Comparison of ENCODE assay signal across 19 mouse cellular contexts in genomic region chr3:96082714-96083508, GRCm38 (mm10). TPM values are rescaled to one million over a fixed set of nuclear protein-coding genes. Genes with fewer than 3 reads are reported as not detected.
DNase-seq lines count a peak whose midpoint lies in the region; ATAC-seq and TF ChIP-seq lines count a peak whose summit lies in the region.
"Had no signal": no experiment of that assay in that cellular context is flagged by ENCODE, and none has a peak within 500 bp of the region (broad histone marks: within the 10 kb centered on the region; RNA-seq: fewer than 3 reads in every experiment).

No protein-coding gene starts in this region.

- peak overlapping the region; percentile 14; the same call in 1 of the 2 replicates for H3K9ac ChIP-seq in embryonic facial prominence, embryonic 14.5 days (ENCODE audit: low read depth, low read length)
- H3K9ac ChIP-seq in midbrain, embryonic 14.5 days (replicated peaks; ENCODE audit: low read length), result no peak overlapping the region
- no peak overlapping the region for H3K9ac ChIP-seq in midbrain, embryonic 16.5 days (ENCODE audit: low read depth, low read length)
- no peak overlapping the region for H3K9ac ChIP-seq in liver, embryonic 16.5 days (ENCODE audit: low read depth, low read length)
- H3K9ac ChIP-seq: heart, embryonic 12.5 days; hindbrain, embryonic 15.5 days; intestine, embryonic 15.5 days had no signal

- TF ChIP-seq POLR2A in lung, adult 2 months (IDR thresholded peaks at IDR 0.05; ENCODE audit: borderline replicate concordance, extremely low read depth, low read depth, low read length), result no peak

- no peak for ATAC-seq in embryonic facial prominence, embryonic 14.5 days (ENCODE audit: low read depth)
- ATAC-seq in midbrain, embryonic 14.5 days (ENCODE audit: low FRiP score, low TSS enrichment), result no peak
- no peak for ATAC-seq in midbrain, embryonic 16.5 days
- ATAC-seq in liver, embryonic 16.5 days (ENCODE audit: low read depth), result no peak
- ATAC-seq: CD4-positive, CD25-positive, alpha-beta regulatory T cell, adult 4 months; intestine, embryonic 15.5 days had no signal

- no peak for DNase-seq in embryonic facial prominence, embryonic 14.5 days (ENCODE audit: low spot score)
- no peak for DNase-seq in embryonic facial prominence, embryonic 10.5 days (ENCODE audit: low spot score)
- peak; percentile 26 for DNase-seq in midbrain, embryonic 14.5 days
- no peak for DNase-seq in gastrocnemius, adult 2 months
- DNase-seq in right cerebral cortex, postnatal 25 days, result no peak
- DNase-seq in lung, adult 2 months, result no peak
- DNase-seq: cerebellum, postnatal 10 days; embryo, embryonic 11 days; kidney, postnatal 36 days; layer of hippocampus, adult 9-11 months; left cerebral cortex, postnatal 4 days had no signal

- no peaks in the 10 kb centered on the region for H3K36me3 ChIP-seq in embryonic facial prominence, embryonic 14.5 days (ENCODE audit: control insufficient read depth, insufficient read depth, low read length)
- no peaks in the 10 kb centered on the region for H3K36me3 ChIP-seq in embryonic facial prominence, embryonic 10.5 days (replicated peaks)
- no peaks in the 10 kb centered on the region for H3K36me3 ChIP-seq in midbrain, embryonic 14.5 days (ENCODE audit: control insufficient read depth, insufficient read depth, low read length)
- H3K36me3 ChIP-seq in midbrain, embryonic 16.5 days (ENCODE audit: control insufficient read depth, insufficient read depth, low read length), result no peaks in the 10 kb centered on the region
- H3K36me3 ChIP-seq in liver, embryonic 16.5 days (ENCODE audit: control insufficient read depth, insufficient read depth), result no peaks in the 10 kb centered on the region
- H3K36me3 ChIP-seq: forebrain, embryonic 10.5 days; heart, embryonic 12.5 days; hindbrain, embryonic 15.5 days; intestine, embryonic 15.5 days had no signal

- no peaks in the 10 kb centered on the region for H3K27me3 ChIP-seq in embryonic facial prominence, embryonic 14.5 days (replicated peaks; ENCODE audit: control insufficient read depth, insufficient read depth, low read length)
- H3K27me3 ChIP-seq in embryonic facial prominence, embryonic 10.5 days (replicated peaks; ENCODE audit: low read depth, poor library complexity, severe bottlenecking), result no peaks in the 10 kb centered on the region
- no peaks in the 10 kb centered on the region for H3K27me3 ChIP-seq in midbrain, embryonic 14.5 days (ENCODE audit: control insufficient read depth, insufficient read depth, low read length)
- no peaks in the 10 kb centered on the region for H3K27me3 ChIP-seq in midbrain, embryonic 16.5 days (ENCODE audit: control insufficient read depth, insufficient read depth, low read depth, low read length)
- H3K27me3 ChIP-seq in liver, embryonic 16.5 days (ENCODE audit: control insufficient read depth, insufficient read depth, low read depth, low read length), result no peaks in the 10 kb centered on the region
- H3K27me3 ChIP-seq: heart, embryonic 12.5 days; hindbrain, embryonic 15.5 days; intestine, embryonic 15.5 days had no signal

- H3K4me3 ChIP-seq in embryonic facial prominence, embryonic 14.5 days (ENCODE audit: low read depth, low read length), result no peak overlapping the region
- no peak overlapping the region for H3K4me3 ChIP-seq in embryonic facial prominence, embryonic 10.5 days
- H3K4me3 ChIP-seq in midbrain, embryonic 14.5 days (replicated peaks; ENCODE audit: low read depth, low read length), result no peak overlapping the region
- no peak overlapping the region for H3K4me3 ChIP-seq in midbrain, embryonic 16.5 days (ENCODE audit: low read depth, low read length)
- H3K4me3 ChIP-seq in liver, embryonic 16.5 days (ENCODE audit: low read depth, low read length), result no peak overlapping the region
- no peak overlapping the region for H3K4me3 ChIP-seq in gastrocnemius, adult 2 months
- H3K4me3 ChIP-seq in lung, adult 2 months (replicated peaks; ENCODE audit: extremely low read depth, low read depth, low read length), result no peak overlapping the region
- H3K4me3 ChIP-seq: forebrain, embryonic 10.5 days; heart, embryonic 12.5 days; hindbrain, embryonic 15.5 days; intestine, embryonic 15.5 days; left cerebral cortex, adult 2 months had no signal

- H3K4me1 ChIP-seq in embryonic facial prominence, embryonic 14.5 days (ENCODE audit: control insufficient read depth, insufficient read depth, low read length), result no peaks in the 10 kb centered on the region
- no peaks in the 10 kb centered on the region for H3K4me1 ChIP-seq in embryonic facial prominence, embryonic 10.5 days
- H3K4me1 ChIP-seq in midbrain, embryonic 14.5 days (ENCODE audit: control insufficient read depth, insufficient read depth, low read length), result no peaks in the 10 kb centered on the region
- H3K4me1 ChIP-seq in midbrain, embryonic 16.5 days (ENCODE audit: control insufficient read depth, insufficient read depth, low read length), result no peaks in the 10 kb centered on the region
- peaks cover 12% of the 10 kb centered on the region for H3K4me1 ChIP-seq in liver, embryonic 16.5 days (ENCODE audit: control insufficient read depth, low read depth, low read length)
- no peaks in the 10 kb centered on the region for H3K4me1 ChIP-seq in lung, adult 2 months (ENCODE audit: control insufficient read depth, insufficient read depth, low read length)
- H3K4me1 ChIP-seq: hindbrain, embryonic 15.5 days; intestine, embryonic 15.5 days had no signal

- 70% methylated on average over 15 of the region's 15 CpGs for WGBS in embryonic facial prominence, embryonic 14.5 days
- WGBS in embryonic facial prominence, embryonic 10.5 days, result 74% methylated on average over 15 of the region's 15 CpGs
- WGBS in midbrain, embryonic 14.5 days, result 60% methylated on average over 15 of the region's 15 CpGs
- 61% methylated on average over 15 of the region's 15 CpGs for WGBS in midbrain, embryonic 16.5 days
- WGBS in liver, embryonic 16.5 days (ENCODE audit: insufficient replicate concordance), result 50% methylated on average over 15 of the region's 15 CpGs
- WGBS in lung, adult 2 months, result 75% methylated on average over 15 of the region's 15 CpGs

- H3K27ac ChIP-seq in embryonic facial prominence, embryonic 14.5 days (replicated peaks; ENCODE audit: low read depth, low read length), result no peak overlapping the region
- H3K27ac ChIP-seq in embryonic facial prominence, embryonic 10.5 days (replicated peaks), result no peak overlapping the region
- H3K27ac ChIP-seq in midbrain, embryonic 14.5 days (replicated peaks; ENCODE audit: low read depth, low read length), result no peak overlapping the region
- H3K27ac ChIP-seq in midbrain, embryonic 16.5 days (ENCODE audit: low read length), result no peak overlapping the region
- H3K27ac ChIP-seq in liver, embryonic 16.5 days (ENCODE audit: low read length), result peak overlapping the region; percentile 37; the same call in 1 of the 2 replicates
- no peak overlapping the region for H3K27ac ChIP-seq in gastrocnemius, adult 2 months
- H3K27ac ChIP-seq: forebrain, embryonic 10.5 days; hindbrain, embryonic 15.5 days; intestine, embryonic 15.5 days; left cerebral cortex, adult 2 months had no signal

- intact Hi-C loops in gastrocnemius, adult 2 months (cut with DNase I), result no loop called here

- no peak overlapping the region for H3K4me2 ChIP-seq in embryonic facial prominence, embryonic 14.5 days (ENCODE audit: low read depth, low read length)
- no peak overlapping the region for H3K4me2 ChIP-seq in midbrain, embryonic 14.5 days (ENCODE audit: low read length)
- H3K4me2 ChIP-seq in midbrain, embryonic 16.5 days (ENCODE audit: low read length), result no peak overlapping the region
- 0 out of 2 replicates have a peak overlapping the region, but pooled peaks have one; percentile 3 for H3K4me2 ChIP-seq in liver, embryonic 16.5 days (ENCODE audit: low read depth, low read length)
- H3K4me2 ChIP-seq: heart, embryonic 12.5 days; hindbrain, embryonic 15.5 days; intestine, embryonic 15.5 days had no signal

- H3K9me3 ChIP-seq in embryonic facial prominence, embryonic 14.5 days (ENCODE audit: control insufficient read depth, low read length), result no peaks in the 10 kb centered on the region
- no peaks in the 10 kb centered on the region for H3K9me3 ChIP-seq in embryonic facial prominence, embryonic 10.5 days
- no peaks in the 10 kb centered on the region for H3K9me3 ChIP-seq in midbrain, embryonic 14.5 days (ENCODE audit: control insufficient read depth, low read length)
- no peaks in the 10 kb centered on the region for H3K9me3 ChIP-seq in midbrain, embryonic 16.5 days (replicated peaks; ENCODE audit: control insufficient read depth, low read length, poor library complexity, severe bottlenecking)
- H3K9me3 ChIP-seq in liver, embryonic 16.5 days (replicated peaks; ENCODE audit: control insufficient read depth, low read length), result no peaks in the 10 kb centered on the region
- H3K9me3 ChIP-seq: hindbrain, embryonic 15.5 days; intestine, embryonic 15.5 days had no signal

- no peak for TF ChIP-seq CTCF in gastrocnemius, adult 2 months (IDR thresholded peaks at IDR 0.05)
- TF ChIP-seq CTCF in lung, adult 2 months (IDR thresholded peaks at IDR 0.05; ENCODE audit: insufficient read depth, low read length), result no peak

RNA-seq across cellular contexts. Expression of gene Otud7b, which starts 21.4 kb away (rescaled TPM):
- polyA plus RNA-seq in embryonic facial prominence, embryonic 14.5 days (2014; fragmentation: Nextera tagmentation; extraction: Ambion mirVana), result 17.6 and 20.0 TPM in 2 replicates
- polyA plus RNA-seq in embryonic facial prominence, embryonic 10.5 days (2016; fragmentation: Nextera tagmentation; extraction: Ambion mirVana), result 20.8 and 21.7 TPM in 2 replicates
- 5.3 and 6.1 TPM in 2 replicates for polyA plus RNA-seq in midbrain, embryonic 14.5 days (2014; fragmentation: Nextera tagmentation; extraction: Ambion mirVana)
- polyA plus RNA-seq in midbrain, embryonic 16.5 days (2015; fragmentation: Nextera tagmentation; extraction: Ambion mirVana), result 7.0 and 8.4 TPM in 2 replicates
- polyA plus RNA-seq in liver, embryonic 16.5 days (2015; fragmentation: Nextera tagmentation; extraction: Ambion mirVana), result 5.8 and 7.7 TPM in 2 replicates
- total RNA-seq in gastrocnemius, adult 2 months (2021), result 10 to 100 TPM; 54.6 to 58.3 TPM
- 25.6 and 38.7 TPM in 2 replicates for polyA plus RNA-seq in lung, adult 2 months (2012; rRNA removed)

RNA-seq across cellular contexts. Expression of gene Vps45, which starts 24.6 kb away (rescaled TPM):
- polyA plus RNA-seq in embryonic facial prominence, embryonic 14.5 days (2014; fragmentation: Nextera tagmentation; extraction: Ambion mirVana), result 24.4 and 25.7 TPM in 2 replicates
- polyA plus RNA-seq in embryonic facial prominence, embryonic 10.5 days (2016; fragmentation: Nextera tagmentation; extraction: Ambion mirVana), result 22.4 and 26.5 TPM in 2 replicates
- polyA plus RNA-seq in midbrain, embryonic 14.5 days (2014; fragmentation: Nextera tagmentation; extraction: Ambion mirVana), result 46.4 and 54.6 TPM in 2 replicates
- polyA plus RNA-seq in midbrain, embryonic 16.5 days (2015; fragmentation: Nextera tagmentation; extraction: Ambion mirVana), result 62.0 and 64.7 TPM in 2 replicates
- 11.7 and 12.9 TPM in 2 replicates for polyA plus RNA-seq in liver, embryonic 16.5 days (2015; fragmentation: Nextera tagmentation; extraction: Ambion mirVana)
- 10 to 100 TPM; 15.0 to 22.7 TPM for total RNA-seq in gastrocnemius, adult 2 months (2021)
- 3.6 and 4.7 TPM in 2 replicates for polyA plus RNA-seq in lung, adult 2 months (2012; rRNA removed)
